Mouse (Mus musculus) gastrocnemius, postnatal 25 days (tissue): ENCODE results near the gene Tmem123. TPM values are rescaled to one million over a fixed set of nuclear protein-coding genes. Genes with fewer than 3 reads are reported as not detected.

Experiments
- DNase-seq: peaks from one replicate; pipeline ENCODE4 v3.0.0; 2022
- microRNA-seq, 2 experiments: library from miRNA; unstranded; fragments of <30 nt; microRNA quantifications; one replicate each; pipeline ENCODE4 v1.2.0; 2021; ENCODE audit warnings: borderline replicate concordance in 2 of 2
- total RNA-seq, 2 experiments: library from RNA; stranded (reverse); gene quantifications; 1 replicate in 1 of 2; 2 replicates in 1 of 2; pipeline ENCODE4 v1.2.3; 2021

The Tmem123 gene
- total RNA-seq, 2 experiments from 2014 or later: 18.6 to 19.6 TPM

GRCm38 (mm10) chr9:7824916-7825315, 61.1 kb downstream of the Tmem123 start:
- no peak for DNase-seq

GRCm38 (mm10) chr9:7828706-7829105, 64.9 kb downstream of the Tmem123 start:
- DNase-seq: no peak

GRCm38 (mm10) chr9:7829531-7830528, 66.0 kb downstream of the Tmem123 start:
- DNase-seq: no peak

- no peak for DNase-seq
These were observed 69.6 kb downstream of the Tmem123 start for GRCm38 (mm10) chr9:7833421-7833820.

GRCm38 (mm10) chr9:7835302-7835701, 71.5 kb downstream of the Tmem123 start:
- no peak for DNase-seq

GRCm38 (mm10) chr9:7836331-7836730, 72.5 kb downstream of the Tmem123 start:
- DNase-seq: peak; percentile 14

GRCm38 (mm10) chr9:7836905-7837805, 73.3 kb downstream of the Tmem123 start, which contains the start of gene Birc2:
Gene Birc2, minus strand, starts transcription at chr9:7837064.
- DNase-seq: peak; percentile 94

GRCm38 (mm10) chr9:7837806-7838440, 74.1 kb downstream of the Tmem123 start:
- no peak for DNase-seq

- DNase-seq: no peak
These were observed 77.4 kb downstream of the Tmem123 start for GRCm38 (mm10) chr9:7841221-7841620.

Small RNAs within 50 kb of the gene (microRNA-seq; reads per million reads assigned to microRNA genes)
- gene Mir5618: 0.53 to 0.74 reads per million in 2 experiments

Other genes starting within 250 kb of the Tmem123 start
- not detected for gene Mmp8, start 205.6 kb upstream of the Tmem123 start, total RNA-seq
- under 1 TPM in 1 of 2 experiments, not detected in 1; 0.70 TPM for gene Mmp27, start 192.6 kb upstream of the Tmem123 start, total RNA-seq
- not detected for gene Mmp20, start 135.8 kb upstream of the Tmem123 start, total RNA-seq
- not detected for gene Mmp7, start 72.0 kb upstream of the Tmem123 start, total RNA-seq
- 10 to 100 TPM; 15.6 to 18.4 TPM for gene Birc2, start 73.0 kb downstream of the Tmem123 start, total RNA-seq
- 1 to 10 TPM; 6.5 to 6.6 TPM for gene Birc3, start 109.1 kb downstream of the Tmem123 start, total RNA-seq
- gene Yap1, start 240.6 kb downstream of the Tmem123 start, total RNA-seq: 10 to 100 TPM; 38.2 to 43.3 TPM